Mouse (Mus musculus): ENCODE results near the gene Osbp2. TPM values are rescaled to one million over a fixed set of nuclear protein-coding genes. Genes with fewer than 3 reads are reported as not detected.

Osbp2 gene
- polyA plus RNA-seq, 1 experiment from 2014 or later, result 0.29 TPM

GRCm38 (mm10) chr11:3857902-3858301 lies 5.8 kb downstream of the Osbp2 start:
- no peaks in the 10 kb centered on the region for H3K9me3 ChIP-seq
- H3K27me3 ChIP-seq (ENCODE audit: insufficient read depth, poor library complexity, severe bottlenecking), result peaks cover 20% of the 10 kb centered on the region
- WGBS, result 65% methylated on average over 5 of the region's 5 CpGs
- H3K4me3 ChIP-seq, result no peak overlapping the region
- no peaks in the 10 kb centered on the region for H3K36me3 ChIP-seq
- no peak overlapping the region for H3K27ac ChIP-seq
- DNase-seq (ENCODE audit: low spot score), result no peak
- H3K4me1 ChIP-seq, result no peaks in the 10 kb centered on the region; the same call in 1 of the 2 replicates

GRCm38 (mm10) chr11:3855846-3856245 lies 7.9 kb downstream of the Osbp2 start:
- no peaks in the 10 kb centered on the region for H3K36me3 ChIP-seq
- H3K4me3 ChIP-seq, result no peak overlapping the region
- no peak overlapping the region for H3K27ac ChIP-seq
- H3K9me3 ChIP-seq, result no peaks in the 10 kb centered on the region
- H3K4me1 ChIP-seq, result peaks cover 2% of the 10 kb centered on the region; the same call in 1 of the 2 replicates
- WGBS, result 88% methylated on average over 5 of the region's 5 CpGs
- H3K27me3 ChIP-seq (ENCODE audit: insufficient read depth, poor library complexity, severe bottlenecking), result no peaks in the 10 kb centered on the region
- DNase-seq (ENCODE audit: low spot score), result no peak

GRCm38 (mm10) chr11:3854156-3854555 lies 9.5 kb downstream of the Osbp2 start:
- Histone ChIP-seq H3K9me3 (no peaks in the 10 kb centered on the region), H3K36me3 (no peaks in the 10 kb centered on the region), H3K27ac (no peak overlapping the region), H3K4me1 (peaks cover 3% of the 10 kb centered on the region; the same call in 1 of the 2 replicates), H3K27me3 (ENCODE audit: insufficient read depth, poor library complexity, severe bottlenecking) (no peaks in the 10 kb centered on the region), H3K4me3 (no peak overlapping the region)
- DNase-seq (ENCODE audit: low spot score), result no peak
- 89% methylated on average over 3 of the region's 3 CpGs for WGBS

- H3K9me3 ChIP-seq, result no peaks in the 10 kb centered on the region
- peaks cover 3% of the 10 kb centered on the region; the same call in 1 of the 2 replicates for H3K4me1 ChIP-seq
- H3K4me3 ChIP-seq, result no peak overlapping the region
- no peaks in the 10 kb centered on the region for H3K27me3 ChIP-seq (ENCODE audit: insufficient read depth, poor library complexity, severe bottlenecking)
- no peak for DNase-seq (ENCODE audit: low spot score)
- H3K27ac ChIP-seq, result no peak overlapping the region
- H3K36me3 ChIP-seq, result no peaks in the 10 kb centered on the region
- 81% methylated on average over 5 of the region's 5 CpGs for WGBS
Observed at GRCm38 (mm10) chr11:3853481-3854034, 10.1 kb downstream of the Osbp2 start.

GRCm38 (mm10) chr11:3853031-3853430 lies 10.7 kb downstream of the Osbp2 start:
- Histone ChIP-seq H3K27ac (no peak overlapping the region), H3K4me3 (no peak overlapping the region), H3K9me3 (no peaks in the 10 kb centered on the region), H3K36me3 (no peaks in the 10 kb centered on the region), H3K27me3 (ENCODE audit: insufficient read depth, poor library complexity, severe bottlenecking) (no peaks in the 10 kb centered on the region), H3K4me1 (peaks cover 7% of the 10 kb centered on the region; the same call in 1 of the 2 replicates)
- no peak for DNase-seq (ENCODE audit: low spot score)
- 88% methylated on average over 10 of the region's 10 CpGs for WGBS

GRCm38 (mm10) chr11:3851872-3852271 lies 11.8 kb downstream of the Osbp2 start:
- Histone ChIP-seq H3K4me3 (no peak overlapping the region), H3K36me3 (no peaks in the 10 kb centered on the region), H3K27ac (no peak overlapping the region), H3K9me3 (no peaks in the 10 kb centered on the region), H3K27me3 (ENCODE audit: insufficient read depth, poor library complexity, severe bottlenecking) (no peaks in the 10 kb centered on the region), H3K4me1 (peaks cover 13% of the 10 kb centered on the region; the same call in 1 of the 2 replicates)
- no peak for DNase-seq (ENCODE audit: low spot score)
- 78% methylated on average over 4 of the region's 4 CpGs for WGBS

DNA sequence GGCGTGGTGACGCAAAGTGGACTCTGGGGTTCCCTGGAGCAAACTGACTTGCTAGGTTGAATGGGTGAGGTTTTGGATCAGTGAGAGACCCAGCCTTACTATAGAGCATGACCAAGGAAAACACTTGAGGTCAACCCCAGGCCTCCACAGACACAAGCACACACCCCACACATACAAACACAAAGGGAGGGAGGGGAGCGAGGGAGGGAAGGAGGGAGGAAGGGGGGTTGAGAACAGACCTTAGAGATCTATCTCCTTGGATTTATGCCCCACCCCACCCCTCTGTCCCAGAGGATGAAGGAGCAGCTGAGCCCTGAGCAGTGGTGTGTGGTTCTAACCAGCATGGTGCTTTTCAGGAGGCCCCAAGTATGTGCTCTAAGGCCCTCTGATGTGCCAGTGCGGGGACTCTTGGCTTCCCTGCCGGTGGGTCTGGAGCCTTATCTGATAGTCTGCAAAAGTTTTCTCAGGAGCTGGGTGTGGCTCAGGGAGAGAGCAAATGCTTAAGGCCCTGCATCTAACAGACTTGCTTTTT lies 12.9 kb downstream of the Osbp2 start:
- H3K27ac ChIP-seq, result no peak overlapping the region
- DNase-seq (ENCODE audit: low spot score), result no peak
- no peak overlapping the region for H3K4me3 ChIP-seq
- 48% methylated on average over 5 of the region's 5 CpGs for WGBS
- no peaks in the 10 kb centered on the region for H3K36me3 ChIP-seq
- no peaks in the 10 kb centered on the region for H3K27me3 ChIP-seq (ENCODE audit: insufficient read depth, poor library complexity, severe bottlenecking)
- no peaks in the 10 kb centered on the region for H3K9me3 ChIP-seq
- H3K4me1 ChIP-seq, result peaks cover 13% of the 10 kb centered on the region; the same call in 1 of the 2 replicates

DNA sequence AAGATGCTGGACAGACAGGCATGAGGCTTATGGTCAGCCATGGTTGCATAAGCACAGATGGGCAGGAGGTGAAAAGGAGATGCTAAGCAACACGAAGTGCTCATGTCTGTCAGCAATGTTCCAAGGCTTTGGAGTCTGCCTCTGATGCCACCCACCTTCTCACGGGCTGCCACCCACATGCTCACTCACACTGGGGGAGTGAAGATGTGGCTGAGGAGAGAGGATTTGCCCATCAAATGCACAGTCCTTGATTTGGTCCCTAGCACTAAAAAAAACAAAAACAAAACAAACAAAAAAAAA lies 13.4 kb downstream of the Osbp2 start:
- no peak overlapping the region for H3K27ac ChIP-seq
- no peaks in the 10 kb centered on the region for H3K27me3 ChIP-seq (ENCODE audit: insufficient read depth, poor library complexity, severe bottlenecking)
- peaks cover 13% of the 10 kb centered on the region; the same call in 1 of the 2 replicates for H3K4me1 ChIP-seq
- no peaks in the 10 kb centered on the region for H3K9me3 ChIP-seq
- WGBS, result 66% methylated on average over 2 of the region's 2 CpGs
- H3K4me3 ChIP-seq, result no peak overlapping the region
- no peak for DNase-seq (ENCODE audit: low spot score)
- H3K36me3 ChIP-seq, result no peaks in the 10 kb centered on the region

DNA sequence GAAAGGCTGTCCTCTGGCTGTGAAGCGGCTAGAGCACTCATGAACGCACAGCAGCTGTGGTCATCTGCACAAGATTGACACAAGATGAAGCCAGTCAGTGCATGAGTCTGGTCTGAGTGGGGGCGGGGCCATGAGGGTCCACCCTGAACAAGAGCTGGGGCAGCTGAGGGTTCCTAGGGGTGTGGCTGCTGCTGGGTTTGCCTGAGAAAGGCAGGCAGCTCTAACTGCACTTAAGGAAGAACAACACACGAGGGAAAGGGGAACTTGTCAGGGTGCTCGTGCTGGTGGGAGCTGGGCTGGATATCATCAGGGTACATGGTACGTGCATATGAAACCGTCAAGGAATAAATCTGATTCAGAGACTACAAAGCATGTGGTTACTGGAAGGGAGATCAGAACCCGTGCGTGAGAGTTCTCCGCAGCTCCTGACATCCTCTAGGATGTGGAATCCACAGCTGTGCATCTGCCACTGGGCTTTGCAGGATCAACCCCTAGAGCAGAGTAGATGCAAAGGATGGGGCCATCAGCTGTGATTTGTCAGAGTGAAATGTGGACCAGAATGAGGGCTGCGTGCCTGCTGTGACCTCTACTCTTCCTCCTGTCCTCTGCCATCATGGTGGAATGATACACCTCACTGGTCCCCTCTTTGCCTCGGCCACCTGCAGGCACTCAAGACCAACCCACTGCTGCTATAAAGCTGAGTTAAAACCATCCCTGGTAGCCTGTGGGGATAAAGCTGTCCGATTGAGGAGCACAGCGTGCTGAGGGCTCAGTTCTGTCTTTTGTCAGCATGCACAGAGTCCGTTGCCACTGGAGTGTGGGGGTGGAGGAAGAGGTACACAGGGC lies 14.0 kb downstream of the Osbp2 start:
- Histone ChIP-seq H3K36me3 (no peaks in the 10 kb centered on the region), H3K9me3 (no peaks in the 10 kb centered on the region), H3K27me3 (ENCODE audit: insufficient read depth, poor library complexity, severe bottlenecking) (no peaks in the 10 kb centered on the region), H3K27ac (no peak overlapping the region), H3K4me3 (no peak overlapping the region), H3K4me1 (peaks cover 13% of the 10 kb centered on the region; the same call in 1 of the 2 replicates)
- WGBS, result 81% methylated on average over 15 of the region's 15 CpGs
- DNase-seq (ENCODE audit: low spot score), result no peak

DNA sequence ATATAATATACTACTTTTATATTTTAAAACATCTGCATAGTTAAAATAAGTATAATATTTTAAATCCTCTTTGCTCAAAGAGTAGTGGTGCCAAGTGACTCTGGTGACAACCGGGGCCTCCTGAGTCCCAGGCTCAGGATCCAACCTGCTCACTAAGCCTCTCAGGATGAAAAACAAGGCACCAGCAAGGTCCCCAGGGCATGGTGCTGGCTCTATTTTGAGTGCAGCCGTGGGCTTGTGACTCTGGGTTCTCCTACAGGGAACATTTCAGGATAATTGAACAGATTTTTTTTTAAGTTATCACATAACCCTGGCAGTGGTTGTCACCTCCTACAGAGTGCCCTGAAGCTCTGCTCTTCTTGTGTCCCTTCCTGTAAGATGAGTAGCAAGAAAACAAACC lies 17.4 kb downstream of the Osbp2 start:
- Histone ChIP-seq H3K36me3 (no peaks in the 10 kb centered on the region), H3K4me3 (no peak overlapping the region), H3K4me1 (peaks cover 24% of the 10 kb centered on the region), H3K9me3 (no peaks in the 10 kb centered on the region), H3K27ac (no peak overlapping the region), H3K27me3 (ENCODE audit: insufficient read depth, poor library complexity, severe bottlenecking) (no peaks in the 10 kb centered on the region)
- 60% methylated on average over 2 of the region's 2 CpGs for WGBS
- DNase-seq (ENCODE audit: low spot score), result no peak

- Histone ChIP-seq H3K4me3 (no peak overlapping the region), H3K9me3 (no peaks in the 10 kb centered on the region), H3K36me3 (no peaks in the 10 kb centered on the region), H3K4me1 (peaks cover 21% of the 10 kb centered on the region), H3K27me3 (ENCODE audit: insufficient read depth, poor library complexity, severe bottlenecking) (no peaks in the 10 kb centered on the region), H3K27ac (0 out of 2 replicates have a peak overlapping the region, but pooled peaks have one; percentile 42)
- DNase-seq (ENCODE audit: low spot score), result no peak
- WGBS, result 67% methylated on average over 17 of the region's 17 CpGs
Observed at GRCm38 (mm10) chr11:3843943-3844734, 19.6 kb downstream of the Osbp2 start.

DNA sequence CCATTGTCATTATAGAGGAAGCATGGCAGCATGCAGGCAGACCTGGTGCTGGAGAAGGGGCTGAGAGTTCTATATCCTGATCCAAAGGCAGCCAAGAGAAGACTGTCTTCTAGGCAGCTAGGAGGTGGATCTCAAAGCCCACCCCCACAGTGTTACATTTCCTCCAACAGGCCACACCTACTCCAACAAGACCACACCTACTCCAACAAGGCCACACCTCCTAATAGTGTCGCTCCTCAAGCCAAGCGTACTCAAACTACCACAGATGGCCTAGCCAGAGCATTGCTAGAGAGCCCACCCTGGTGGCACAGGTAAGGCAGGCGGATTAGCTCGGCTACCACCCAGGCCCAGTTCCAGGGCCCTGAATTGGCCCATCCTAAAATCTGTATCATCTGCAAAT lies 28.4 kb downstream of the Osbp2 start:
- 71% methylated on average over 4 of the region's 4 CpGs for WGBS
- Histone ChIP-seq H3K4me3 (no peak overlapping the region), H3K36me3 (no peaks in the 10 kb centered on the region), H3K9me3 (no peaks in the 10 kb centered on the region), H3K27me3 (ENCODE audit: insufficient read depth, poor library complexity, severe bottlenecking) (peaks cover 6% of the 10 kb centered on the region; the same call in 1 of the 2 replicates), H3K27ac (no peak overlapping the region), H3K4me1 (peaks cover 8% of the 10 kb centered on the region; the same call in 1 of the 2 replicates)
- DNase-seq (ENCODE audit: low spot score), result no peak
